Mouse (Mus musculus) bone marrow macrophage, adult 2 months (primary cell): ENCODE measurements around the gene Cdx2. TPM values are rescaled to one million over a fixed set of nuclear protein-coding genes. Genes with fewer than 3 reads are reported as not detected.

ENCODE experiments used
- H3K27ac ChIP-seq: 2 replicates; pipeline ENCODE4 v1.5.1; 2012; ENCODE audit warnings: low read depth, low read length; ENCODE audit not compliant: insufficient read depth
- H3K4me1 ChIP-seq: 2 replicates; pipeline ENCODE4 v1.6.1; 2012; ENCODE audit warnings: low read length; ENCODE audit not compliant: control insufficient read depth, insufficient read depth
- H3K4me3 ChIP-seq: 2 replicates; pipeline ENCODE4 v1.5.1; 2012; ENCODE audit warnings: mild to moderate bottlenecking, low read length, moderate library complexity; ENCODE audit not compliant: insufficient read depth
- CTCF ChIP-seq: IDR thresholded peaks from 2 replicates; pipeline ENCODE4 v1.5.1; 2012; ENCODE audit warnings: low read depth, mild to moderate bottlenecking, low read length, moderate library complexity
- POLR2A ChIP-seq: IDR thresholded peaks from 2 replicates; pipeline ENCODE4 v1.6.1; 2012; ENCODE audit warnings: mild to moderate bottlenecking, low read depth, low read length, borderline replicate concordance
- polyA plus RNA-seq: library from polyadenylated mRNA; stranded (reverse); fragments of >200 nt; gene quantifications from 2 replicates; pipeline ENCODE4 v1.2.4, GENCODE M21; 2012; ENCODE audit not compliant: missing spikeins, insufficient read depth, insufficient read length

Cdx2 gene
- polyA plus RNA-seq, 1 experiment: not detected

- H3K4me3 ChIP-seq: no peak overlapping the region
- TF ChIP-seq POLR2A (no peak), CTCF (peak; percentile 51; the same call in 1 of the 2 replicates)
- H3K4me1 ChIP-seq: no peaks in the 10 kb centered on the region; the same call in 1 of the 2 replicates
- no peak overlapping the region for H3K27ac ChIP-seq
These were observed 7.6 kb downstream of the Cdx2 start for GRCm38 (mm10) chr5:147299255-147300000.

- no peak overlapping the region for H3K4me3 ChIP-seq
- H3K27ac ChIP-seq: no peak overlapping the region
- TF ChIP-seq CTCF (no peak), POLR2A (no peak)
- H3K4me1 ChIP-seq: peaks cover 4% of the 10 kb centered on the region
These were observed 9.8 kb downstream of the Cdx2 start for GRCm38 (mm10) chr5:147297249-147297648.

- H3K4me3 ChIP-seq: no peak overlapping the region
- peaks cover 6% of the 10 kb centered on the region for H3K4me1 ChIP-seq
- H3K27ac ChIP-seq: no peak overlapping the region
- no peak for TF ChIP-seq POLR2A
- TF ChIP-seq CTCF: no peak
These were observed 12.9 kb downstream of the Cdx2 start for GRCm38 (mm10) chr5:147294121-147294520.

- H3K4me1 ChIP-seq: peaks cover 6% of the 10 kb centered on the region
- H3K4me3 ChIP-seq: no peak overlapping the region
- no peak overlapping the region for H3K27ac ChIP-seq
- TF ChIP-seq POLR2A (no peak), CTCF (peak; percentile 83)
These were observed 13.8 kb downstream of the Cdx2 start for GRCm38 (mm10) chr5:147293127-147293910.

GRCm38 (mm10) chr5:147292506-147293120, 14.5 kb downstream of the Cdx2 start:
- no peak overlapping the region for H3K4me3 ChIP-seq
- H3K4me1 ChIP-seq: peaks cover 6% of the 10 kb centered on the region
- H3K27ac ChIP-seq: no peak overlapping the region
- TF ChIP-seq POLR2A (no peak), CTCF (no peak)

- no peak for TF ChIP-seq CTCF
- TF ChIP-seq POLR2A: no peak
- Histone ChIP-seq H3K27ac (no peak overlapping the region), H3K4me1 (peaks cover 6% of the 10 kb centered on the region), H3K4me3 (no peak overlapping the region)
These were observed 15.1 kb downstream of the Cdx2 start for GRCm38 (mm10) chr5:147291764-147292505.

GRCm38 (mm10) chr5:147284365-147284764, 22.7 kb downstream of the Cdx2 start:
- TF ChIP-seq CTCF: no peak
- no peak for TF ChIP-seq POLR2A
- H3K4me3 ChIP-seq: no peak overlapping the region
- H3K27ac ChIP-seq: no peak overlapping the region
- H3K4me1 ChIP-seq: no peaks in the 10 kb centered on the region

GRCm38 (mm10) chr5:147277547-147277925, 29.5 kb downstream of the Cdx2 start:
- Histone ChIP-seq H3K27ac (no peak overlapping the region), H3K4me3 (no peak overlapping the region), H3K4me1 (no peaks in the 10 kb centered on the region)
- TF ChIP-seq POLR2A (no peak), CTCF (no peak)

GRCm38 (mm10) chr5:147276701-147277546, 30.1 kb downstream of the Cdx2 start:
- no peak overlapping the region for H3K27ac ChIP-seq
- H3K4me1 ChIP-seq: no peaks in the 10 kb centered on the region
- no peak overlapping the region for H3K4me3 ChIP-seq
- TF ChIP-seq POLR2A (no peak), CTCF (no peak)
